Mouse (Mus musculus) left cerebral cortex, postnatal 10 days (tissue): ENCODE measurements around the gene Stk31. TPM values are rescaled to one million over a fixed set of nuclear protein-coding genes. Genes with fewer than 3 reads are reported as not detected.

ENCODE experiments used
- DNase-seq, 2 experiments: peaks; one replicate each; pipeline ENCODE4 v3.0.0; 2021 to 2022; ENCODE audit warnings: low spot score in 2 of 2, mixed read lengths in 1 of 2; ENCODE audit errors: extremely low spot score in 1 of 2
- intact Hi-C: fragments of 180-260 bp; cut with DNase I; formaldehyde crosslinking; loops from one replicate; pipeline ENCODE4 v1.15.1; 2025
- total RNA-seq, 2 experiments: library from RNA; stranded (reverse); gene quantifications; 2 replicates each; pipeline ENCODE4 v1.2.3; 2021

The Stk31 gene
- total RNA-seq, 2 experiments from 2014 or later = 0.77 to 1.2 TPM

DNA sequence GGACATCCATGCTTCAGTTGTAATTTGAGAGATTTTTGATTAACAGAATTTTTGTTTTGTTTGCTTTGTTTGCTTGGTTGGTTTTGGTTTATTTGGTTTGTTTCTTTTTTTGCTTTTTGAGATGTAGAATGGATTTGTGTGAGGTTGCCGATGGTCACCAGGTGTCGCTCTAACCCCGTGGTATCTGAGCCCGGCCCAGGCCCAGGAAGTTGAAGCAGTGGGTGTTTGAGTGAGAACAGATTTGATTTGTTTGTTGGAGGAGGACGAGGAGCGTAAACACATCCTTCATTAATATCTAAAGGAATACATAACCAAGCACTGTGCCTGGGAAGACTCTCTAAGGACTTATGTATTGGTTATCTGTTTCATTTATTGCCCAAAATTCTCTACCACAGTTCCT, 123.6 kb downstream of the Stk31 start:
- DNase-seq = peak; percentile 66 to 70
- intact Hi-C loops = loop anchor here (1.0 to 5.0 kb wide), 3 partner anchors 592 to 1018 kb away; partner anchors contain the start of gene Mpp6

Other genes starting within 250 kb of the Stk31 start
- 1 to 10 TPM; 1.2 TPM for gene Igf2bp3, start 180.6 kb upstream of the Stk31 start, total RNA-seq
- 10 to 100 TPM; 66.7 to 68.8 TPM for gene Tra2a, start 131.6 kb upstream of the Stk31 start, total RNA-seq
- gene Ccdc126, start 76.3 kb upstream of the Stk31 start, total RNA-seq = 1 to 10 TPM; 6.8 to 7.1 TPM
- 1 to 10 TPM; 1.1 to 2.3 TPM for gene Fam221a, start 27.9 kb upstream of the Stk31 start, total RNA-seq